Mouse (Mus musculus): ENCODE measurements around the gene Lrrc10b. TPM values are rescaled to one million over a fixed set of nuclear protein-coding genes. Genes with fewer than 3 reads are reported as not detected.
A peak's percentile ranks its signal among the peaks of the same experiment; 100 is the strongest.

Gene Lrrc10b
- polyA plus RNA-seq, 1 experiment from 2014 or later: 0.46 TPM

- Histone ChIP-seq H3K4me1 (peaks cover 5% of the 10 kb centered on the region; the same call in 1 of the 2 replicates), H3K27me3 (peaks cover 45% of the 10 kb centered on the region), H3K27ac (no peak overlapping the region), H3K9ac (no peak overlapping the region), H3K4me3 (no peak overlapping the region), H3K9me3 (no peaks in the 10 kb centered on the region), H3K4me2 (no peak overlapping the region), H3K36me3 (no peaks in the 10 kb centered on the region)
- 27% methylated on average over 4 of the region's 4 CpGs for WGBS
- ATAC-seq (ENCODE audit: insufficient number of reproducible peaks, low FRiP score, low TSS enrichment, low read depth): no peak
Observed at GRCm38 (mm10) chr19:10464427-10464826, 7.2 kb upstream of the Lrrc10b start.

DNA sequence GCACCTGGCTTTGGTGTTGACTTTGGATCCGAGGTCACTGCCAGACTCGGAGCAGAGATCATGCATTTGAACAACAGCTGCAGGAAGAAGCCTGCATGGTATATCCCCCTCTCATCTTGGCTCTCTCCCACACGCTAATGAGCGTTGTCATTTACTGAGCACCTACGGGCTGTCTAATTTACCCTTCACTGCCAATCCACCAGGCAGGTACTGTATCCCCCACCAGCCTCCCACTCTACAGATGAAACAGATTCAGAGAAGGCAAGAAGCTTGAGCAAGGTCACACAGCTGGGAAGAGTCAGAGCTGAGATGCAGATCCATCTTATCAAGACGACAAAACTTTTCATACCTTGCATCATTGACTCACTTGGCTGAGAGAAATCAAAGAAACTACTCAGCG lies 4.3 kb upstream of the Lrrc10b start:
- Histone ChIP-seq H3K4me2 (no peak overlapping the region), H3K9ac (no peak overlapping the region), H3K4me1 (peaks cover 21% of the 10 kb centered on the region), H3K27me3 (peaks cover 73% of the 10 kb centered on the region), H3K36me3 (no peaks in the 10 kb centered on the region), H3K27ac (no peak overlapping the region), H3K9me3 (no peaks in the 10 kb centered on the region), H3K4me3 (no peak overlapping the region)
- WGBS: 38% methylated on average over 7 of the region's 7 CpGs
- no peak for ATAC-seq (ENCODE audit: insufficient number of reproducible peaks, low FRiP score, low TSS enrichment, low read depth)

GRCm38 (mm10) chr19:10459907-10460306 lies 2.6 kb upstream of the Lrrc10b start:
- WGBS: 51% methylated on average over 11 of the region's 11 CpGs
- Histone ChIP-seq H3K27ac (no peak overlapping the region), H3K27me3 (peaks cover 90% of the 10 kb centered on the region), H3K4me1 (peaks cover 25% of the 10 kb centered on the region), H3K4me3 (no peak overlapping the region), H3K36me3 (no peaks in the 10 kb centered on the region), H3K9me3 (no peaks in the 10 kb centered on the region), H3K4me2 (no peak overlapping the region), H3K9ac (no peak overlapping the region)
- ATAC-seq (ENCODE audit: insufficient number of reproducible peaks, low FRiP score, low TSS enrichment, low read depth): no peak

DNA sequence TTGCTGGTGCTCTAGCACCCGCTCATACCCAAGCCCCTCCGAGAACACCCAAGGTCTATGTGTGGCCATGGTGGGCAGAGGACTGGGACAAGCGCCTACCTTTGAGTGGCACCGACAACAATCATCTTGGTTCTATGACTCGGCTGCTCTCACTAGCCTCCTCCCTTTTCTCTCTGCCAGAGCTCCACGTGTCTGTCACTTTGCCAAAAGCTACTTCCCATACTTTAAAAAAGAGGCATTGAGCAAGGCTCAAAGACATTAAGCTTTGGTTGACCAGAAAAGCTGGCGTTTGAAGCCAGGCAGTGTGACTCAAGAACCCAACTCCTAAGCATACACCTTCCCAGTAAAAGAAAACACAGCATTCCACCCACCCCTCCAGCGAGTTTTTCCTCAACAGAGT lies 823 bp upstream of the Lrrc10b start:
- no peak for ATAC-seq (ENCODE audit: insufficient number of reproducible peaks, low FRiP score, low TSS enrichment, low read depth)
- Histone ChIP-seq H3K27me3 (peaks cover 94% of the 10 kb centered on the region), H3K4me2 (peak overlapping the region; percentile 96), H3K4me1 (peaks cover 25% of the 10 kb centered on the region), H3K27ac (no peak overlapping the region), H3K9ac (no peak overlapping the region), H3K4me3 (peak overlapping the region; percentile 54), H3K9me3 (no peaks in the 10 kb centered on the region), H3K36me3 (no peaks in the 10 kb centered on the region)
- 19% methylated on average over 8 of the region's 8 CpGs for WGBS

DNA sequence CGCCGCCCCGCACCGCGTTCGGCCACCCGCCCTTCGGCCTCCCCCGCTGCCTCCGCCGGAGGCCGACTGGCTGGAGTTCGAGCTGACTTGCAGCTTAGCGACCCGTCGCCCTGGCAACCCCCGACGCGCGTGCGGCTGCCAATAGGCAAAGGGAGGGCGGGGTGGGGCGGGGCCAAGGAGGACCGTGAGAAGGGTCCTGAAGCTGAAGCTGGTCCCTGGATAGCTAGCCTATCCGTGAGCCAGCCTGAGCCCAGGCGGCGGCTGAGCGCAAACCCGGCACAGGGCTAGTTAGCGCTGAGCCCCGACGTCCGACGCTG lies 169 bp upstream of the Lrrc10b start:
- peak; percentile 77 for ATAC-seq (ENCODE audit: insufficient number of reproducible peaks, low FRiP score, low TSS enrichment, low read depth)
- H3K36me3 ChIP-seq: no peaks in the 10 kb centered on the region
- no peaks in the 10 kb centered on the region for H3K9me3 ChIP-seq
- H3K27ac ChIP-seq: no peak overlapping the region
- whole genome bisulfite sequencing: under 1% methylated on average over 34 of the region's 34 CpGs
- H3K4me3 ChIP-seq: peak overlapping the region; percentile 54
- 0 out of 2 replicates have a peak overlapping the region, but pooled peaks have one; percentile 7 for H3K9ac ChIP-seq
- peaks cover 24% of the 10 kb centered on the region for H3K4me1 ChIP-seq
- H3K4me2 ChIP-seq: peak overlapping the region; percentile 96
- H3K27me3 ChIP-seq: peaks cover 94% of the 10 kb centered on the region

- H3K4me1 ChIP-seq: peaks cover 20% of the 10 kb centered on the region
- 73% methylated on average over 3 of the region's 3 CpGs for WGBS
- no peak overlapping the region for H3K9ac ChIP-seq
- no peaks in the 10 kb centered on the region for H3K36me3 ChIP-seq
- no peaks in the 10 kb centered on the region for H3K9me3 ChIP-seq
- H3K27ac ChIP-seq: no peak overlapping the region
- no peak for ATAC-seq (ENCODE audit: insufficient number of reproducible peaks, low FRiP score, low TSS enrichment, low read depth)
- H3K4me2 ChIP-seq: no peak overlapping the region
- H3K4me3 ChIP-seq: no peak overlapping the region
- H3K27me3 ChIP-seq: peaks cover 81% of the 10 kb centered on the region
Observed at GRCm38 (mm10) chr19:10455437-10455806, 1.9 kb downstream of the Lrrc10b start.

DNA sequence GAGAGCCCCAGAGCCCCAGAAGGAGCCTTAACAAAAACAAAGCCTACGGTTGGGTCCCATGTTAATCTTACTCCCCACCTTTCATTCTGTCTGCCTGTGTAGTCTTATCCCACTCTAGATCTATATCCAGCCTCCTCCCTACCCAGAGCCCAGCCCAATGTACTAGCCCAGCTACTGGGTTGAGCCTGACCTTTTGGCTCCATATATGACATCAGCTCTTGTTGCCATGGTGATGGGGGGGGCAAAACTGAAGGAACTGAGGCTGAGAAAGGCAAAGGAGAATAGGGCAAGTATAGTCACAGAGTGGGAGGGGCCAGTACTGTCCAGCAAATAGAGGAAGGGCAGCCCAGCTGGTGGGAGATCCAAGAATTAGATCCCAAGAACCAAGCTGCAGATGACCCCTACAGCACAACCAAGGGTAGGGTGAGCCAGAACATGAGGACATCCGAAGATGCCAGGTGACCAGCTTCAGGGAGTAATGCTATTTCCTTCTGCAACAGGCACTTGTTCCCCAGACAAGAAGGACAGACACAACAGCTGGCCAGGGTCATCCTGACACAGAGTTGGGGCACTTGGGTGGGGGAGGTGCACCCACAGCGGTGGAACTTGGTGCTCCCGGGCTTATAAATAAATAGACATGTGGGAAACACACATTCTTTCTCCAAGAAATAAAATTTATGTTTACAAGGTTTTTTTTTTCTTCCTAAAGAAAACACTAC lies 2.4 kb downstream of the Lrrc10b start:
- WGBS: 60% methylated on average over 4 of the region's 4 CpGs
- ATAC-seq (ENCODE audit: insufficient number of reproducible peaks, low FRiP score, low TSS enrichment, low read depth): no peak
- H3K4me1 ChIP-seq: peaks cover 20% of the 10 kb centered on the region

GRCm38 (mm10) chr19:10449708-10450107 lies 7.6 kb downstream of the Lrrc10b start:
- no peak overlapping the region for H3K4me3 ChIP-seq
- no peaks in the 10 kb centered on the region for H3K36me3 ChIP-seq
- no peaks in the 10 kb centered on the region for H3K9me3 ChIP-seq
- H3K9ac ChIP-seq: no peak overlapping the region
- H3K4me2 ChIP-seq: no peak overlapping the region
- WGBS: 10% methylated on average over 3 of the region's 3 CpGs
- ATAC-seq (ENCODE audit: insufficient number of reproducible peaks, low FRiP score, low TSS enrichment, low read depth): peak; percentile 49
- H3K4me1 ChIP-seq: no peaks in the 10 kb centered on the region
- peaks cover 25% of the 10 kb centered on the region for H3K27me3 ChIP-seq
- H3K27ac ChIP-seq: no peak overlapping the region

More for the DNA sequence above, 2.4 kb downstream of the Lrrc10b start:
- Histone ChIP-seq H3K27me3 (peaks cover 77% of the 10 kb centered on the region), H3K27ac (no peak overlapping the region), H3K9ac (no peak overlapping the region), H3K9me3 (no peaks in the 10 kb centered on the region), H3K36me3 (no peaks in the 10 kb centered on the region), H3K4me2 (no peak overlapping the region), H3K4me3 (no peak overlapping the region)

DNA sequence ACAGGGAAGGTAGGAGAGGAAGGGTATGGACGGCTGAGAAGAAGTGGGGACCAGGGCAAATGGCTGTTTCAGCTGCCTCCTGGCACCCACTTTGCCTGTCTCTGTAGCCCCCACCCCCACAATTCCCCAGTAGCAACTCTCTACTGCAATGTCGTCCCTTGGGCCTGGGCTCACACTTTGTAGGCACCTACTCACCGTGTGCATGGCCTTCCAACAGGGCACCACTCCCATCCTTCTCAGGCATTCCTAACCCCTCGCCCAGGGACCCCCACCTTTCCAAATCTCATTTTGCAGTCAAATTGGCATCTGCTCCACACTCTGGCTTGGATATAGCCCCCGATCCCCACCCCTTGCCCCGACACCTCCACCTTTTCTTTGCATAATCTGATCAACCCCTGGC lies 8.1 kb downstream of the Lrrc10b start:
- no peak overlapping the region for H3K4me2 ChIP-seq
- H3K27me3 ChIP-seq: peaks cover 20% of the 10 kb centered on the region
- H3K4me3 ChIP-seq: no peak overlapping the region
- H3K9me3 ChIP-seq: no peaks in the 10 kb centered on the region
- ATAC-seq (ENCODE audit: insufficient number of reproducible peaks, low FRiP score, low TSS enrichment, low read depth): 0 out of 2 replicates have a peak, but pooled peaks have one; percentile 19
- H3K9ac ChIP-seq: no peak overlapping the region
- WGBS: 63% methylated on average over 6 of the region's 6 CpGs
- no peaks in the 10 kb centered on the region for H3K36me3 ChIP-seq
- H3K27ac ChIP-seq: no peak overlapping the region
- no peaks in the 10 kb centered on the region for H3K4me1 ChIP-seq

DNA sequence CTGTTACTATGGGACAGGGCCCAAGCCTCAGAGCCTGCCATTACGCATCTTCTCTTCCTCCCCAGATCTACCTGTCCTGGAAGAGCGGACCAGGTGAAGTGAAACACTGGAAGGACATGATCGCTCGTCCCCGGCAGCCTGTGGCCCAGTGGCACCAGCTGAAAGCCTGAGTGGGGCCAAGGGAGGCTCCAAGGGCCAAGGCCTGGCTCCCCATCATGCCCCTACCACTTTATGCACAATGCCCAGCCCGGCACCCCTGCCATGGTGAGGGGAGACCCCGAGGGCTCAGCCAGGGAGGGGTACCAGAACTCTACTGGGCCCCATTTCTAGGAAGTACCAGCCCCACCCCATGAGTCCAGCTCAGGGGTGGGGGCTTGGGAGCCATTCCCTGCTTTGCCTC lies 9.0 kb downstream of the Lrrc10b start:
- Histone ChIP-seq H3K27me3 (peaks cover 14% of the 10 kb centered on the region; the same call in 1 of the 2 replicates), H3K9me3 (no peaks in the 10 kb centered on the region), H3K27ac (no peak overlapping the region), H3K4me2 (no peak overlapping the region), H3K4me3 (no peak overlapping the region), H3K36me3 (no peaks in the 10 kb centered on the region), H3K9ac (no peak overlapping the region), H3K4me1 (no peaks in the 10 kb centered on the region)
- 82% methylated on average over 7 of the region's 7 CpGs for WGBS
- ATAC-seq (ENCODE audit: insufficient number of reproducible peaks, low FRiP score, low TSS enrichment, low read depth): no peak

GRCm38 (mm10) chr19:10444685-10445369 lies 12.4 kb downstream of the Lrrc10b start:
- H3K36me3 ChIP-seq: no peaks in the 10 kb centered on the region
- no peak for ATAC-seq (ENCODE audit: insufficient number of reproducible peaks, low FRiP score, low TSS enrichment, low read depth)
- no peak overlapping the region for H3K4me2 ChIP-seq
- H3K9me3 ChIP-seq: no peaks in the 10 kb centered on the region
- 88% methylated on average over 15 of the region's 15 CpGs for WGBS
- H3K4me3 ChIP-seq: no peak overlapping the region
- no peaks in the 10 kb centered on the region for H3K27me3 ChIP-seq
- no peaks in the 10 kb centered on the region for H3K4me1 ChIP-seq
- H3K9ac ChIP-seq: no peak overlapping the region
- no peak overlapping the region for H3K27ac ChIP-seq

- H3K4me1 ChIP-seq: no peaks in the 10 kb centered on the region
- H3K9ac ChIP-seq: no peak overlapping the region
- H3K9me3 ChIP-seq: no peaks in the 10 kb centered on the region
- H3K36me3 ChIP-seq: no peaks in the 10 kb centered on the region
- 56% methylated on average over 1 of the region's 1 CpGs for WGBS
- H3K4me3 ChIP-seq: no peak overlapping the region
- no peak overlapping the region for H3K27ac ChIP-seq
- no peak overlapping the region for H3K4me2 ChIP-seq
- ATAC-seq (ENCODE audit: insufficient number of reproducible peaks, low FRiP score, low TSS enrichment, low read depth): no peak
- peaks cover 7% of the 10 kb centered on the region; the same call in 1 of the 2 replicates for H3K27me3 ChIP-seq
Observed at GRCm38 (mm10) chr19:10437521-10437920, 19.8 kb downstream of the Lrrc10b start.

Measured in limb, embryonic 15.5 days (tissue).